Mouse (Mus musculus) myocyte (in vitro differentiated cells): Measurements from ENCODE around the gene Rabepk. TPM values are rescaled to one million over a fixed set of nuclear protein-coding genes. Genes with fewer than 3 reads are reported as not detected.
A peak's percentile ranks its signal among the peaks of the same experiment; 100 is the strongest.

ENCODE experiments used
- H3K27me3 ChIP-seq: one replicate; pipeline ENCODE4 v1.6.1; 2011; ENCODE audit not compliant: control insufficient read depth, insufficient read depth, insufficient read length
- H3K36me3 ChIP-seq: one replicate; pipeline ENCODE4 v1.6.1; 2011; ENCODE audit not compliant: control insufficient read depth, insufficient read depth
- H3K4me2 ChIP-seq: one replicate; pipeline ENCODE4 v1.6.1; 2011; ENCODE audit warnings: low read depth, control low read depth
- H3K4me3 ChIP-seq: one replicate; pipeline ENCODE4 v1.5.1; 2011; ENCODE audit warnings: mild to moderate bottlenecking, control low read depth, moderate library complexity
- H3K79me2 ChIP-seq: one replicate; pipeline ENCODE4 v1.6.1; 2011; ENCODE audit not compliant: control insufficient read depth, insufficient read depth
- H3ac ChIP-seq: one replicate; pipeline ENCODE4 v1.6.1; 2011; ENCODE audit not compliant: control insufficient read depth, insufficient read length
- CEBPB ChIP-seq: IDR thresholded peaks from 2 replicates; pipeline ENCODE4 v1.6.1; 2011; ENCODE audit warnings: mild to moderate bottlenecking, moderate library complexity; ENCODE audit not compliant: poor library complexity, insufficient read depth, severe bottlenecking
- E2F4 ChIP-seq: IDR thresholded peaks from one replicate; pipeline ENCODE4 v1.6.1; 2011; ENCODE audit warnings: mild to moderate bottlenecking, control low read depth, moderate library complexity; ENCODE audit not compliant: insufficient read depth
- MAX ChIP-seq: IDR thresholded peaks from one replicate; pipeline ENCODE4 v1.6.1; 2011; ENCODE audit warnings: low read depth, mild to moderate bottlenecking, control low read depth
- MYOD1 ChIP-seq, 3 experiments: IDR thresholded peaks; one replicate each; pipeline ENCODE4 v1.6.1; 2011; ENCODE audit warnings: control low read depth in 2 of 3, low read depth in 2 of 3, mild to moderate bottlenecking in 2 of 3, moderate library complexity in 1 of 3; ENCODE audit not compliant: insufficient read length in 2 of 3, control insufficient read depth in 1 of 3
- MYOG ChIP-seq, 3 experiments: IDR thresholded peaks; one replicate each; pipeline ENCODE4 v1.6.1; 2011; ENCODE audit warnings: control low read depth in 2 of 3, low read depth in 2 of 3, mild to moderate bottlenecking in 2 of 3; ENCODE audit not compliant: insufficient read length in 2 of 3, control insufficient read depth in 1 of 3, insufficient read depth in 1 of 3
- POLR2A ChIP-seq: IDR thresholded peaks from one replicate; pipeline ENCODE4 v1.6.1; 2011; ENCODE audit warnings: low read depth, mild to moderate bottlenecking, control low read depth, moderate library complexity; ENCODE audit not compliant: insufficient read length
- POLR2AphosphoS2 ChIP-seq: IDR thresholded peaks from one replicate; pipeline ENCODE4 v1.6.1; 2011; ENCODE audit warnings: low read depth, control low read depth; ENCODE audit not compliant: insufficient read length
- REST ChIP-seq: IDR thresholded peaks from one replicate; pipeline ENCODE4 v1.6.1; 2011; ENCODE audit warnings: mild to moderate bottlenecking, control low read depth, moderate library complexity; ENCODE audit not compliant: insufficient read depth, insufficient read length
- SRF ChIP-seq: IDR thresholded peaks from one replicate; pipeline ENCODE4 v1.6.1; 2011; ENCODE audit warnings: low read depth; ENCODE audit not compliant: control insufficient read depth, insufficient read length
- TCF12 ChIP-seq: IDR thresholded peaks from one replicate; pipeline ENCODE4 v1.6.1; 2011; ENCODE audit warnings: mild to moderate bottlenecking, control low read depth; ENCODE audit not compliant: poor library complexity, insufficient read depth, severe bottlenecking
- TCF3 ChIP-seq: IDR thresholded peaks from one replicate; pipeline ENCODE4 v1.6.1; 2011; ENCODE audit warnings: low read depth, control low read depth; ENCODE audit not compliant: insufficient read length
- USF1 ChIP-seq: IDR thresholded peaks from one replicate; pipeline ENCODE4 v1.6.1; 2011; ENCODE audit warnings: low read depth, mild to moderate bottlenecking, control low read depth, moderate library complexity
- polyA plus RNA-seq: library from polyadenylated mRNA; unstranded; fragments of >200 nt; fragmentation: generic; extraction: Trizol; gene quantifications from one replicate; pipeline ENCODE4 v1.2.1, GENCODE M21; 2012; ENCODE audit warnings: missing spikeins

Rabepk gene
- polyA plus RNA-seq, 1 experiment, result 65.3 TPM

GRCm38 (mm10) chr2:34783064-34784020 is 16.4 kb downstream of the Rabepk start:
- Histone ChIP-seq H3K79me2 (no peaks in the 10 kb centered on the region), H3K36me3 (peaks cover 30% of the 10 kb centered on the region), H3K4me2 (no peak overlapping the region), H3K4me3 (no peak overlapping the region), H3K27me3 (no peaks in the 10 kb centered on the region), H3ac (no peak overlapping the region)
- no peak for TF ChIP-seq MAX
- TF ChIP-seq REST, result no peak
- no peak for TF ChIP-seq TCF12
- TF ChIP-seq POLR2AphosphoS2, result no peak
- no peak for TF ChIP-seq MYOG (IDR thresholded peaks at IDR 0.05; ENCODE audit: control insufficient read depth in 1 of 3, insufficient read depth in 1 of 3, insufficient read length in 2 of 3, low read depth in 2 of 3)
- TF ChIP-seq E2F4, result no peak
- no peak for TF ChIP-seq SRF
- no peak for TF ChIP-seq MYOD1 (IDR thresholded peaks at IDR 0.05; ENCODE audit: control insufficient read depth in 1 of 3, insufficient read length in 2 of 3, low read depth in 2 of 3)
- TF ChIP-seq USF1, result no peak
- TF ChIP-seq TCF3, result no peak
- TF ChIP-seq POLR2A, result no peak
- no peak for TF ChIP-seq CEBPB

DNA sequence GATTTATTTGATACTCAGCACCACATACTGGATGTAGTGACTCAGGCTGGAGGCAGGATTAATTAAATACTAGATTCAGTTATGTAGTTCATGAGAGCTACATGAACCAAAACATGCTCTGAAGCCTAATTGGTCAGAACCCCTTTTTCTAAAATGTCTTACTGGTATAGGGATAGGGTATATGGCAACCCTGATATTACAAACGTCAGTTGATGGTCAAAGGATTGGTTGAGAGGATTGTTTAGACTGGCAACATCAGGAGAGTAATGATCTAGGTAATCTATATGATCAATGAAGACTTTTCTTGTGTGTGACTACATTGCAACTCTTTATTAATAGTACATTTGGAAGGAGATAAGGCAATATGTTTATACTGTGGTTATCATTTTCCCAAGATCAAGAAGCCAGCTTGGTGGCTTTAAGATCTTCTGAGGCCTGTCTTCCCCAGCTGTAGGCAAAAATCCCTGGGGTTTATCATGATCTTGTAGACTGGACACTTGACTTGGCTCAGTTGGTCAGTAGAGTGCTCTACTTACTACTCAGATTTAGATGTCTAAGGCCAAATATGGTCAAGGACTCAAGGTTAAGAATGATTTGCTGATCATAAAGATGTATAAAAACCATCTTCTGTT is 22.4 kb downstream of the Rabepk start:
- TF ChIP-seq REST, result no peak
- TF ChIP-seq MYOG (IDR thresholded peaks at IDR 0.05; ENCODE audit: control insufficient read depth in 1 of 3, insufficient read depth in 1 of 3, insufficient read length in 2 of 3, low read depth in 2 of 3), result no peak
- no peak for TF ChIP-seq TCF12
- no peak for TF ChIP-seq MAX
- no peak for TF ChIP-seq E2F4
- TF ChIP-seq TCF3, result no peak
- TF ChIP-seq POLR2AphosphoS2, result no peak
- no peak for TF ChIP-seq MYOD1 (IDR thresholded peaks at IDR 0.05; ENCODE audit: control insufficient read depth in 1 of 3, insufficient read length in 2 of 3, low read depth in 2 of 3)
- no peak for TF ChIP-seq SRF
- no peak for TF ChIP-seq POLR2A
- no peak for TF ChIP-seq USF1
- no peak for TF ChIP-seq CEBPB
- no peak overlapping the region for H3K4me3 ChIP-seq
- H3K4me2 ChIP-seq, result peak overlapping the region; percentile 39

GRCm38 (mm10) chr2:34774493-34774892 is 25.2 kb downstream of the Rabepk start:
- Histone ChIP-seq H3K79me2 (peaks cover 66% of the 10 kb centered on the region), H3K4me3 (peak overlapping the region; percentile 99), H3ac (no peak overlapping the region), H3K36me3 (peaks cover 68% of the 10 kb centered on the region), H3K27me3 (no peaks in the 10 kb centered on the region), H3K4me2 (peak overlapping the region; percentile 88)
- TF ChIP-seq POLR2A (peak; percentile 28), MYOG (IDR thresholded peaks at IDR 0.05; ENCODE audit: control insufficient read depth in 1 of 3, insufficient read depth in 1 of 3, insufficient read length in 2 of 3, low read depth in 2 of 3) (no peak)

More for the DNA sequence above, 22.4 kb downstream of the Rabepk start:
- H3ac ChIP-seq, result no peak overlapping the region
- peaks cover 68% of the 10 kb centered on the region for H3K36me3 ChIP-seq
- no peaks in the 10 kb centered on the region for H3K27me3 ChIP-seq
- peaks cover 54% of the 10 kb centered on the region for H3K79me2 ChIP-seq

DNA sequence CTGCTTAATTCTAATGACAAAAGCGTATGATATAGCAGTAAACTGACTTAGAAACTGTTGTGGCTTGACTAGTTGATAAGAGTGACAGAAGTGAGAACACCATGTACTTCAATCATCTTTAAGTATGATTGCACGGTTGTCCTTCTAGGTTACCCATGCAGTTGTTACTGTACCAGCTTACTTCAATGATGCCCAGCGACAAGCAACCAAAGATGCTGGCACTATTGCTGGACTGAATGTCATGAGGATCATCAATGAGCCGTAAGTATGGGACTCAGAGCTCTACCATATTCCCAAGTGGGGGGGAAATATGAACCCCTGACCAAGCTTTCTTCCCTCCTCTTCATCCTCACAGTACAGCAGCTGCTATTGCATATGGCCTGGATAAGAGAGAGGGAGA is 26.0 kb downstream of the Rabepk start:
- H3ac ChIP-seq, result no peak overlapping the region
- TF ChIP-seq REST (no peak), POLR2AphosphoS2 (peak; percentile 57)
- peak overlapping the region; percentile 88 for H3K4me2 ChIP-seq
- peak overlapping the region; percentile 99 for H3K4me3 ChIP-seq
- no peaks in the 10 kb centered on the region for H3K27me3 ChIP-seq
- H3K79me2 ChIP-seq, result peaks cover 66% of the 10 kb centered on the region
- peaks cover 61% of the 10 kb centered on the region for H3K36me3 ChIP-seq
